Mouse (Mus musculus) bone marrow macrophage, adult 2 months (primary cell): ENCODE data around the gene Brwd1.

Experiments used
- CTCF ChIP-seq: IDR thresholded peaks from 2 replicates; pipeline ENCODE4 v1.5.1; 2012; ENCODE audit warnings: low read depth, mild to moderate bottlenecking, low read length, moderate library complexity
- POLR2A ChIP-seq: IDR thresholded peaks from 2 replicates; pipeline ENCODE4 v1.6.1; 2012; ENCODE audit warnings: mild to moderate bottlenecking, low read depth, low read length, borderline replicate concordance

- TF ChIP-seq CTCF (no peak), POLR2A (no peak)
Observed at GRCm38 (mm10) chr16:96126684-96127171, 44.4 kb upstream of the Brwd1 start.
